Mouse (Mus musculus) ES-Bruce4 (cell line): ENCODE results near the gene Ush2a. TPM values are rescaled to one million over a fixed set of nuclear protein-coding genes. Genes with fewer than 3 reads are reported as not detected.

Experiments used
- H3K27ac ChIP-seq: 2 replicates; pipeline ENCODE4 v1.5.1; 2012; ENCODE audit warnings: low read length, inconsistent platforms; ENCODE audit not compliant: insufficient read depth
- H3K27me3 ChIP-seq: 2 replicates; pipeline ENCODE4 v1.6.1; 2012; ENCODE audit warnings: mild to moderate bottlenecking, low read length, inconsistent platforms; ENCODE audit not compliant: control insufficient read depth, poor library complexity, insufficient read depth, severe bottlenecking
- H3K36me3 ChIP-seq: 2 replicates; pipeline ENCODE4 v1.6.1; 2012; ENCODE audit warnings: inconsistent platforms, mild to moderate bottlenecking, low read length, moderate library complexity; ENCODE audit not compliant: control insufficient read depth, poor library complexity, insufficient read depth, severe bottlenecking
- H3K4me1 ChIP-seq: one replicate; pipeline ENCODE4 v1.8.1; 2011; ENCODE audit warnings: low read length; ENCODE audit not compliant: control insufficient read depth, insufficient read depth
- H3K4me3 ChIP-seq: 2 replicates; pipeline ENCODE4 v1.5.1; 2011; ENCODE audit warnings: low read depth, mild to moderate bottlenecking, low read length
- H3K9ac ChIP-seq: 2 replicates; pipeline ENCODE4 v1.6.1; 2012; ENCODE audit warnings: low read depth, mild to moderate bottlenecking, inconsistent platforms; ENCODE audit not compliant: poor library complexity, severe bottlenecking
- H3K9me3 ChIP-seq: replicated peaks from 2 replicates; pipeline ENCODE4 v1.6.1; 2012; ENCODE audit warnings: mild to moderate bottlenecking, low read length, inconsistent platforms; ENCODE audit not compliant: control insufficient read depth, poor library complexity, insufficient read depth, severe bottlenecking
- CTCF ChIP-seq: IDR thresholded peaks from one replicate; pipeline ENCODE4 v1.8.1; 2011; ENCODE audit warnings: low read depth, low read length
- EP300 ChIP-seq: IDR thresholded peaks from 2 replicates; pipeline ENCODE4 v1.6.1; 2011; ENCODE audit warnings: low read depth, low read length; ENCODE audit not compliant: insufficient read depth
- POLR2A ChIP-seq: IDR thresholded peaks from one replicate; pipeline ENCODE4 v1.8.1; 2011; ENCODE audit warnings: low read length; ENCODE audit not compliant: insufficient read depth
- polyA plus RNA-seq: library from polyadenylated mRNA; stranded (reverse); fragments of >200 nt; gene quantifications from 2 replicates; pipeline ENCODE4 v1.2.4, GENCODE M21; 2011; ENCODE audit warnings: low read depth; ENCODE audit not compliant: missing spikeins, insufficient read depth, insufficient read length

The Ush2a gene
- polyA plus RNA-seq, 1 experiment = not detected

DNA sequence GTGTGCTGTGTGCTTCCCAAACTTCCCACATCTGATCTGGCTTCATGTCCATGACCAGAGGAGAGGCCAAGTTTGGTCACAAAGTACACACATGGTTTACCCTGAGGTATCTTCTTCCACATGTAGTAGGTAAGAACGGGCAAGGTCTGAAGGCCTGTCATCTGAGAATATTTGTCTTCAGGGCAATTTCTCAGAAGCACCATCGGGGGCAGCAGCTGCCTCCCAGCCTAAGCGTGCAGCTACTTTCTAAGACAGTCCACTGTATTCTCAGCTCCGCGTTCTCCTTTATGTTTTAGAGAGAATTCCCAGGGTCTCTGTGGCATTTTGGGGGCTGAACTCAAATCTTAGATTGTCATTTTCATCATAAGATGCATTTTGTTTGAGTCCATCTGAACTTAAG is 186.1 kb downstream of the Ush2a start:
- H3K9me3 ChIP-seq = no peaks in the 10 kb centered on the region
- no peak overlapping the region for H3K9ac ChIP-seq
- no peak overlapping the region for H3K27ac ChIP-seq
- H3K36me3 ChIP-seq = no peaks in the 10 kb centered on the region
- TF ChIP-seq EP300 = no peak
- TF ChIP-seq CTCF = peak; percentile 2
- H3K4me1 ChIP-seq = no peaks in the 10 kb centered on the region
- H3K4me3 ChIP-seq = no peak overlapping the region
- no peaks in the 10 kb centered on the region for H3K27me3 ChIP-seq

DNA sequence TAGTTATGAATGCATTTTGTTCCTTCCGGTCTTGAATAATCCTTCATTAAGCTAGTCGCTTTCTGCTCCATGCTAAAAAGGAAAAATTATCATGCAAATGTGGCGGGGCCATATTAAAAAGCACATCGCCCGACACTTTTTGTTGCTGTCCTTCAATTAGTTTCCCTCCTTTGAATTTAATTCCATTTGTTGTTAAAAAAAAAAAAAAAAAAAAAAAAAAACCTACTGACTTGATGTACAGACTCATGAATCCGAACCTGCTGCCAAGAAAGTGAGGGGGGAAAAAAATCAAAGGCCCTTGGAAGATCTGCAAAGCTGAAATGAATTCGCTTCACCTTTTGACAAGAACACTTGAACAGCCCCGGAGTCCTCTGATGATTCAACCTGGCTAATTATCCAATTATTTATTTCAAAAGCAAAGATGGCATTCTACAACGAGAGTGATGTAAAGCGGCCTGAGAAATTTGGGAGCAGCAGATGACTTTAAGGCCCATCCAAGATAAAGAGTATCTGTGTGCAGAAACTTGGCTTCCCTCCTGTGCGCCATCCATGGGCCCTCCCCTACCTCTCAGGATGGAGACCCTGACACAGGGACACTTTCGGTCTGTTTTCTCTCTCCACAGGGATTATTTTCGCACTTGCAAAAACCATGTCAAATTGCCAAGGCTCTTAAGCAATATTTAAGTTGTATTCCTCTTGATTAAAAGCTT is 194.8 kb downstream of the Ush2a start:
- no peaks in the 10 kb centered on the region for H3K4me1 ChIP-seq
- H3K27ac ChIP-seq = no peak overlapping the region
- no peak overlapping the region for H3K4me3 ChIP-seq
- TF ChIP-seq EP300 (no peak), CTCF (no peak), POLR2A (no peak)
- no peaks in the 10 kb centered on the region for H3K27me3 ChIP-seq
- H3K9me3 ChIP-seq = no peaks in the 10 kb centered on the region
- H3K9ac ChIP-seq = no peak overlapping the region
- no peaks in the 10 kb centered on the region for H3K36me3 ChIP-seq

DNA sequence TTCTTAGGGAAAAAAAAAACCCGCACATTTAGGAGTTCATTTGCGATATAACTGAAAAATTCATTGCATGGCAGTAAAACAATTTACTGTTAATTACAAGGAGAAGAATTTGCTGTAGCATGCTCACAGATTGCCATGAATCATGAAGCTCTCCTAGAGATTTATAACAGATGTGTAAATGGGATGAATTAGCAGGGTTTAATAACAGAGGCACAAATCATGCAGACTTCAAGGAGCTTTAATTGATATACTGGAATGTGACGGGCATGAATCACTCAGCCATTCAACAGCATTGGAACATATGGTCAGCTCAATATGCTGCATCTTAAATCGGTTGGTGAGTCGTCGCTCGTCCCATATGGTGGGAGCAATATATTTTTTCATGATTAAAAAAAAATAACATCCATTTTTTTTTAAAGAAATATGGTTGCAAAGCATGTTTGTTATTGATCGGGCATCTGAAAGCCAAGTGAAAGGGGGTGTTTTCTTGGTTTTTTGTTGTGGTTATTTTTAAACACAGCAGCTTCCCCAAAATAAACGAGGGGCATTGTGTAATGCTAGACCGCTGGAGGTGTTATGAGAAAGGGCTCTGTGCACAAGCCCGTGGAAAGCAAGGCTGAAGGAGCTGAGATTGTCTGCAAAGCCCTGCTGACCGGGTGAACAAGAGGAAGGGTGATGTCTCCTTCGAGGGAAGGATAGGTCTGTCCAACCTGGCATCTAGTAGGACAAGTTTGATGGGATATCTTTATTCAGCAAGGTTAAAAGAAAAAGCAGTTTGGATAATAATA is 195.6 kb downstream of the Ush2a start:
- no peak overlapping the region for H3K9ac ChIP-seq
- H3K9me3 ChIP-seq = no peaks in the 10 kb centered on the region
- no peaks in the 10 kb centered on the region for H3K36me3 ChIP-seq
- H3K27ac ChIP-seq = no peak overlapping the region
- TF ChIP-seq CTCF (no peak), POLR2A (no peak), EP300 (no peak)
- no peaks in the 10 kb centered on the region for H3K27me3 ChIP-seq
- no peak overlapping the region for H3K4me3 ChIP-seq
- no peaks in the 10 kb centered on the region for H3K4me1 ChIP-seq

DNA sequence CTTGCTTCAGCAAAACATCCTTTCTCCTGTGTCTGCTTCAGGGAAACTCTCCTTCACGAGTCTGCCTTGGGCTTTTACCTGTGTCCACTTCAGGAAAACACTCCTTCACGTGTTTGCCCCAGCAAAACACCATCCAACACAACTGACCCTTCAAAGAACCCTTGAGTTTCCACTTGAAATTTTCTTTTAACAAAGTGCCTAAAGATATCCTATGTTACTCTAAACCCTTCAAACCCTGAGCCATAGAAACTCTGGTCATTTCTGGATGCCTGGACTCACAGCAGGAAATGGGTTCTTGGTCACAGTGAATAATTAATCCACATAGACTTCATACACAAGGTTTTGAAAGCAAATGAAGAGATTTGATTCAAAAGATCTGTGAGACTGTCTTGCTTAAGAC is 199.4 kb downstream of the Ush2a start:
- no peak overlapping the region for H3K9ac ChIP-seq
- TF ChIP-seq EP300 (no peak), CTCF (no peak), POLR2A (no peak)
- H3K27ac ChIP-seq = no peak overlapping the region
- no peaks in the 10 kb centered on the region for H3K36me3 ChIP-seq
- no peaks in the 10 kb centered on the region for H3K4me1 ChIP-seq
- H3K27me3 ChIP-seq = no peaks in the 10 kb centered on the region
- no peak overlapping the region for H3K4me3 ChIP-seq
- H3K9me3 ChIP-seq = no peaks in the 10 kb centered on the region

DNA sequence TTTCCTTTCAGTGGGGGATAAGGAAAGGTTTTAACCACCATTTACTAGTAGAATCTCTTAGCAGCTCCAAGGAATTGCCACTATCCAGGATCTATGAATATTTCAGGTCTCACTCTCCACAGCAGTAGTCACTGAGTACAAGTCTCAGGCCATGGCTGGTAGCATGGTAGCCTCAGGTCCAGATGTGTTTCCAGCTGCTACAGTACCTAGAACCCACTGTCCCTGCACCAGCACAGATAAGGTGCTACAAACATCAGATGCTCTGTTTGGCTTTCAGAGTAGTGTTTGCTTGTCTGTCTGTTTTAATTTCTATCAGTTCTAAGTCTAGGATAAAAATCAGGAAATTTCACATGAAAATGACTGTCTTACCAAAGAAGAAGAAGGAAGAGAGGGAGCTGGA is 202.8 kb downstream of the Ush2a start:
- Histone ChIP-seq H3K9me3 (no peaks in the 10 kb centered on the region), H3K27ac (no peak overlapping the region), H3K4me1 (no peaks in the 10 kb centered on the region), H3K9ac (no peak overlapping the region), H3K36me3 (no peaks in the 10 kb centered on the region), H3K27me3 (no peaks in the 10 kb centered on the region), H3K4me3 (no peak overlapping the region)
- TF ChIP-seq POLR2A = no peak
- no peak for TF ChIP-seq CTCF
- no peak for TF ChIP-seq EP300

DNA sequence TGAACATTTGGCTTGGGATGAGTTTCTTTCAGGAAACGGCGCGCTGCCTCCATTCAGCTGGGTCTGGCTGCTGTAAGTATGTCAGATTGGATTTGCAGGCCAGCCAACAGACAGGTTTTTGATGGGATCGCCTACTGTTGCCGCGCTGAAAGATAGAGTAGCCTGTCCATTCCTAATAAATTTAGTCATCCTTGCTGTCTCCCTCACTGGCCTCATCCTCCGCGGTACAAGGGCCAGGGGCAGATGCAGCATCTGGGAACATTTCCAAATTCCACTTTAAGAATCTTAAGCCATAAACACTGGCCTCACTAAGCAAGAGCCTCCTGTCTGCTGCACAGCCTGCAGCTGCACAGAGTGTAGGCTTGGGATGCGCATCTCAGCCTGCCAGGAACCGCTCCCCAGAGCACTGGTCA is 206.6 kb downstream of the Ush2a start:
- TF ChIP-seq POLR2A (no peak), CTCF (no peak), EP300 (no peak)
- H3K9me3 ChIP-seq = no peaks in the 10 kb centered on the region
- no peak overlapping the region for H3K4me3 ChIP-seq
- no peak overlapping the region for H3K27ac ChIP-seq
- no peaks in the 10 kb centered on the region for H3K36me3 ChIP-seq
- H3K4me1 ChIP-seq = no peaks in the 10 kb centered on the region
- H3K9ac ChIP-seq = no peak overlapping the region
- H3K27me3 ChIP-seq = no peaks in the 10 kb centered on the region
